Mouse (Mus musculus) c-Kit-positive CD71-positive TER-119-positive erythroid progenitor cells, embryonic 14.5 days (primary cell): ENCODE measurements around the gene Tpst1.

Experiments used
- DNase-seq: peaks from one replicate; pipeline ENCODE4 v3.0.0-alpha.2; 2013; ENCODE audit warnings: low spot score

Tpst1 gene

GRCm38 (mm10) chr5:130089626-130090393 is 16.7 kb downstream of the Tpst1 start:
- DNase-seq = no peak

GRCm38 (mm10) chr5:130096754-130097153 is 23.6 kb downstream of the Tpst1 start:
- DNase-seq = no peak

GRCm38 (mm10) chr5:130097837-130098236 is 24.7 kb downstream of the Tpst1 start:
- peak; percentile 64 for DNase-seq

- DNase-seq = no peak
Observed at GRCm38 (mm10) chr5:130101724-130102123, 28.6 kb downstream of the Tpst1 start.

GRCm38 (mm10) chr5:130109348-130109747 is 36.2 kb downstream of the Tpst1 start:
- no peak for DNase-seq

- no peak for DNase-seq
Observed at GRCm38 (mm10) chr5:130110632-130111464, 37.7 kb downstream of the Tpst1 start.

- DNase-seq = no peak
Observed at GRCm38 (mm10) chr5:130112653-130113052, 39.5 kb downstream of the Tpst1 start.

- DNase-seq = no peak
Observed at GRCm38 (mm10) chr5:130116116-130116515, 43.0 kb downstream of the Tpst1 start.

GRCm38 (mm10) chr5:130116857-130117256 is 43.7 kb downstream of the Tpst1 start:
- DNase-seq = no peak

- DNase-seq = no peak
Observed at GRCm38 (mm10) chr5:130117932-130118331, 44.8 kb downstream of the Tpst1 start.

- no peak for DNase-seq
Observed at GRCm38 (mm10) chr5:130119236-130119635, 46.1 kb downstream of the Tpst1 start.

- DNase-seq = no peak
Observed at GRCm38 (mm10) chr5:130120070-130120736, 47.1 kb downstream of the Tpst1 start.

- DNase-seq = no peak
Observed at GRCm38 (mm10) chr5:130120904-130121303, 47.8 kb downstream of the Tpst1 start.

- DNase-seq = no peak
Observed at GRCm38 (mm10) chr5:130122355-130122754, 49.2 kb downstream of the Tpst1 start.

- no peak for DNase-seq
Observed at GRCm38 (mm10) chr5:130124271-130124670, 51.1 kb downstream of the Tpst1 start.

- DNase-seq = no peak
Observed at GRCm38 (mm10) chr5:130128686-130129523, 55.8 kb downstream of the Tpst1 start.

GRCm38 (mm10) chr5:130129524-130129793 is 56.3 kb downstream of the Tpst1 start:
- no peak for DNase-seq

- no peak for DNase-seq
Observed at GRCm38 (mm10) chr5:130136597-130136996, 63.5 kb downstream of the Tpst1 start.

- DNase-seq = peak; percentile 79
Observed at GRCm38 (mm10) chr5:130139393-130139792, 66.3 kb downstream of the Tpst1 start.

GRCm38 (mm10) chr5:130141138-130141537 is 68.0 kb downstream of the Tpst1 start:
- DNase-seq = no peak

GRCm38 (mm10) chr5:130142041-130142440 is 68.9 kb downstream of the Tpst1 start:
- DNase-seq = no peak

- no peak for DNase-seq
Observed at GRCm38 (mm10) chr5:130143101-130143500, 70.0 kb downstream of the Tpst1 start.
